In the genomic region with DNA sequence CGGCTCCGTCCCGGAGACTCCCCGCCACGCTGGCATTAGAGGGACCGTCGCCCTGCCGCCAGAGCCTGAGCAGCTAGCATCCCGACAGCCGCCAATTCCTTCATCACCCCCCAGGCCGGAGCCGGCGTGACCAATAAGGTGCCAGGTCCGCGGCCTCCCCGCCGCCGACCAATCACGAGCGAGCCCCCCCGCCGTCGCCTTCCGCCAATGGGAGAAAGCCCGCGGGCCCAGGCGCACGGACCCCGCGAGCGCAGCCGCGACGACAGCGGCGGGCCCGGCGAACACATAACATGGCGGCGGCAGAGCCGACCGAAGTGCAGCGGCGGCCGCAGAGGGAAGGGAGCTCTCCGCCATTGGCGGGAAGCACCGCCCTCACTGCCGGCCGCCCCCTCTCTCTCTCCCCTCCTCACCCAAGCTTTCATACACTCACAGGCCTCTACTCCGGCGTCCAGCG, we compare ENCODE assay signal across 8 mouse cellular contexts. TPM values are rescaled to one million over a fixed set of nuclear protein-coding genes. Genes with fewer than 3 reads are reported as not detected.
A peak's percentile ranks its signal among the peaks of the same experiment; 100 is the strongest.
DNase-seq lines count a peak whose midpoint lies in the region; ATAC-seq and TF ChIP-seq lines count a peak whose summit lies in the region.

No protein-coding gene starts in this region.

- H3K9ac ChIP-seq in kidney, embryonic 15.5 days, result peak overlapping the region; percentile 98

- WGBS in heart, embryonic 10.5 days, result under 1% methylated on average over 46 of the region's 53 CpGs
- WGBS in kidney, embryonic 15.5 days, result under 1% methylated on average over 40 of the region's 53 CpGs

- H3K36me3 ChIP-seq in heart, embryonic 10.5 days, result 0 out of 2 replicates have a peak, but pooled peaks cover 4% of the 10 kb centered on the region
- no peaks in the 10 kb centered on the region for H3K36me3 ChIP-seq in kidney, embryonic 15.5 days

- H3K4me3 ChIP-seq in embryonic fibroblast, embryonic 13.5 days (ENCODE audit: insufficient read depth, low read length), result peak overlapping the region; percentile 84
- peak overlapping the region; percentile 86 for H3K4me3 ChIP-seq in heart, embryonic 10.5 days
- peak overlapping the region; percentile 67 for H3K4me3 ChIP-seq in kidney, embryonic 15.5 days (replicated peaks)

- H3K4me1 ChIP-seq in embryonic fibroblast, embryonic 13.5 days (ENCODE audit: control insufficient read depth, insufficient read depth, low read length), result peaks cover 2% of the 10 kb centered on the region; the same call in 1 of the 2 replicates
- H3K4me1 ChIP-seq in heart, embryonic 10.5 days, result peaks cover 20% of the 10 kb centered on the region
- peaks cover 32% of the 10 kb centered on the region for H3K4me1 ChIP-seq in kidney, embryonic 15.5 days

- H3K4me2 ChIP-seq in kidney, embryonic 15.5 days, result peak overlapping the region; percentile 75

- TF ChIP-seq POLR2A in embryonic fibroblast, embryonic 13.5 days (IDR thresholded peaks at IDR 0.05; ENCODE audit: low read depth, low read length), result peak; percentile 87

- peak overlapping the region; percentile 99 for H3K27ac ChIP-seq in embryonic fibroblast, embryonic 13.5 days (ENCODE audit: insufficient read depth, low read length)
- H3K27ac ChIP-seq in heart, embryonic 10.5 days, result peak overlapping the region; percentile 100
- peak overlapping the region; percentile 100 for H3K27ac ChIP-seq in kidney, embryonic 15.5 days

- DNase-seq in B cell, adult 2 months, result peak; percentile 88 to 89
- DNase-seq in brain, adult 2 months (ENCODE audit: low read depth, low spot score), result peak; percentile 98
- peak; percentile 97 for DNase-seq in heart, embryonic 10.5 days (ENCODE audit: low spot score)
- DNase-seq in liver, result peak; percentile 98
- peak; percentile 63 to 79 for DNase-seq in monocyte, adult 2 months (ENCODE audit: low read depth in 1 of 2, low spot score in 2 of 2)
- peak; percentile 90 to 92 for DNase-seq in spleen, postnatal 14 days (ENCODE audit: low spot score in 2 of 2)

- no peaks in the 10 kb centered on the region for H3K9me3 ChIP-seq in heart, embryonic 10.5 days
- H3K9me3 ChIP-seq in kidney, embryonic 15.5 days (replicated peaks), result no peaks in the 10 kb centered on the region

- H3K27me3 ChIP-seq in heart, embryonic 10.5 days (ENCODE audit: insufficient read depth, poor library complexity, severe bottlenecking), result no peaks in the 10 kb centered on the region
- H3K27me3 ChIP-seq in kidney, embryonic 15.5 days, result no peaks in the 10 kb centered on the region

- peak; percentile 96 for ATAC-seq in kidney, embryonic 15.5 days (replicated peaks; ENCODE audit: low FRiP score)

- TF ChIP-seq CTCF in embryonic fibroblast, embryonic 13.5 days (IDR thresholded peaks at IDR 0.05; ENCODE audit: borderline replicate concordance, insufficient read depth, low read length), result no peak

RNA-seq across cellular contexts. Expression of gene Nfyc, which starts 6.2 kb away (rescaled TPM):
- polyA plus RNA-seq in embryonic fibroblast, embryonic 13.5 days (2011; ENCODE audit: insufficient read length, low read depth, missing spikeins), result 30.4 and 36.4 TPM in 2 replicates
- polyA plus RNA-seq in heart, embryonic 10.5 days (2016; fragmentation: Nextera tagmentation; extraction: Ambion mirVana), result 111 and 117 TPM in 2 replicates
- 112 and 115 TPM in 2 replicates for polyA plus RNA-seq in kidney, embryonic 15.5 days (2015; fragmentation: Nextera tagmentation; extraction: Ambion mirVana)

RNA-seq across cellular contexts. Expression of gene Rims3, which starts 29.5 kb away (rescaled TPM):
- not detected in 2 replicates for polyA plus RNA-seq in embryonic fibroblast, embryonic 13.5 days (2011; ENCODE audit: insufficient read length, low read depth, missing spikeins)
- polyA plus RNA-seq in heart, embryonic 10.5 days (2016; fragmentation: Nextera tagmentation; extraction: Ambion mirVana), result 1.8 and 3.4 TPM in 2 replicates
- 0.54 and 1.2 TPM in 2 replicates for polyA plus RNA-seq in kidney, embryonic 15.5 days (2015; fragmentation: Nextera tagmentation; extraction: Ambion mirVana)

Comparison
In these comparisons a context has a peak if more than half of its experiments do, and no peak if none do; other contexts are left out.
1. Peak in every context shown above with its lines: DNase-seq, ATAC-seq, H3K4me3 ChIP-seq and H3K27ac ChIP-seq.